Mouse (Mus musculus) spleen, postnatal 10 days (tissue): ENCODE data around the gene Ubxn6.

Source experiments
- DNase-seq, 2 experiments: peaks; one replicate each; pipeline ENCODE4 v3.0.0; 2021 to 2022; ENCODE audit warnings: low spot score in 2 of 2

The Ubxn6 gene

DNA sequence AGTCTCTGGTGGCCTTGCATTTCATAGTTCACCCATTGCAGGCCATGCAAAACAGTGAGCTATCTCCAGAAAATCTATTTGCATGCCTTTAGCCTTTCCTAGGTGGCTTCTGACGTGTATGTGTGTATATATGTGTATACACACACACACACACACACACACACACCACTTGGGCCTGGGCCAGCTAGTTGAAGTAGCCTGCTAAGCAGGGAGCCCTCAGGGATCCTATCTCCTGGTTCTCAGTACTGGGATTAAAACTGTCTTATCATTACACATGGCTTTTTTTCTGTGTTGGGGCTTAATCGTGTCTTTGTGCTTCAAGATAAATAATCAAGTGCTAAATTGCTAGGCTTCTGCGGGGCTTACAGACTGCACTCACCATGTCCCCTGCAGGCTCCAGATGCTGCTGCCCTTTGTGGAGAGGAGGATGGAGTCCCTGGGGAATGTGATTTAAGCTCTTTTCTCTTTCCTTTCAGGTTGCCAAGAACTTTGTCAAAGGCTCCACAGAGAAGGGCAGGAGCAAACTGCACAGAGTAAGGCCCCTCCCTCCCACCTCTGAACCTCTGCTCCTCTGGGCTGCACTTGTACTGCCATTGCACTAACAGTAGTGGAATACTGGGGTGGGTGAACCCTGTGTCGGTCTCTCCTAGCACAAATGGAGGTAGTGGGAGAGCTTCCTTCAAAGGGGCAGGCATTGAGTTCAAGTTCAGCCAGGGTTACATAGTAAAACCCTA lies 18.7 kb downstream of the Ubxn6 start:
- DNase-seq: no peak

GRCm38 (mm10) chr17:56054938-56055337 lies 19.9 kb downstream of the Ubxn6 start:
- no peak for DNase-seq

DNA sequence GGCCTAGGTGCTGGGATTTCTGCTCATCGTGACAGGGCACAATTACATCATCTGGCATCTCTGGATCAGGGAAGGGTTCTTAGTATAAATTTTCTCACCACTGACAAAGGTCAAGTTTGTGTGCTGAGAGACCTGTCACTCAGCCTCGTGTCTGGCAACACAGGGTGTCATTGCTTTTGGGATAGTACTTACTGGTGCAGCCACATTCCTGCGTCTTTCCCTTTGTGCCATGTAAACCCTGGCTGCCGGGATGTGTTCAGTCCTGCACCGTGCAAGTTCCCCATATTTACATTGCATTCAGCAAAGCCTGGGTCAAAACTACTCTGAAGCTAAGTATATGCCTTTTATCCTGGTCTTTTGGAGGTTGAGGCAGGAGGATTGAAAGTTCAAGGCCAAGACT lies 23.5 kb downstream of the Ubxn6 start:
- no peak for DNase-seq

- peak in 1 of 2 experiments; percentile 43 for DNase-seq
Observed at GRCm38 (mm10) chr17:56040857-56041163, 34.0 kb downstream of the Ubxn6 start.

DNA sequence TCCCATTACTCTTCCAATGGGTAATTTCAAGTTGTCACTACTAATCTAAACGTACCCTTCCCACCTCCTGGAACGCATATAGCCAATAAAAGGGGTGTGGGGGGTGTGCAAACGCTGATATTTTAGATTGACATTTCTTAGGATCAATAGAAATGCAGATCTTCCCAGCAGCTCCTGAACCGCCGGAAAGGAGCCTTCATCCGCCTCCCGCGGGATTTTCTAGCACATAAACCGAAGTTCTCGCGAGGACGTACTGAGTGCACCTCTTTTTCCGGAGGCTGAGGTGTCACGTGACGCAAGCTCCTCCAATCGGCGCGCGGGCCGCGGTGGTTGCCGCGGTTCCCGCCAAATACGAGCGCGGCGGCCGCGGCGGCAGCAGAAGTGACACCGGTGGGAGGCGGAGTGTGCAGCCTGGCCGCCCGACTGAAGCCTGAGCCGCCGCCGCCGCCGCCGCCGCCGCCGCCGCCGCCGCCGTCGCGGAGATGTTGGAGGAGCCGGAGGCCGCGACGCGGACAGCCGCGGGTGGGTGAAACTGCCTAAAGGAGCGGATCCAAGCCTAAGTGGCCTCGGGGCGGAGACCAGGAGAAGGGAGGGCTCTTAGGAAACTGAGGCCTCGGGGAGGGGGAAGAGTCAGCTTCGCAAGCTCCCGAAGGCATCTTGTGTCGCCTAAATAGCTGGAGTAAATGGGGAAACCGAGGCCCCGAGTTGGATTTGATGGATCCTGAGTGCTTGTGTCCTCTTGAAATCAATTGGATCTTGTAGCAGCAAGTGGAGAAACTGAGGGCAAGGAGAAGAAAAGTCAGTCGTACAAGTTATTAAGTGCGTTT lies 34.6 kb downstream of the Ubxn6 start, which contains the start of gene Chaf1a:
Gene Chaf1a (plus strand): TSS at position 410 of the 827 bp plus-strand sequence.
- DNase-seq: peak; percentile 95 to 99

DNA sequence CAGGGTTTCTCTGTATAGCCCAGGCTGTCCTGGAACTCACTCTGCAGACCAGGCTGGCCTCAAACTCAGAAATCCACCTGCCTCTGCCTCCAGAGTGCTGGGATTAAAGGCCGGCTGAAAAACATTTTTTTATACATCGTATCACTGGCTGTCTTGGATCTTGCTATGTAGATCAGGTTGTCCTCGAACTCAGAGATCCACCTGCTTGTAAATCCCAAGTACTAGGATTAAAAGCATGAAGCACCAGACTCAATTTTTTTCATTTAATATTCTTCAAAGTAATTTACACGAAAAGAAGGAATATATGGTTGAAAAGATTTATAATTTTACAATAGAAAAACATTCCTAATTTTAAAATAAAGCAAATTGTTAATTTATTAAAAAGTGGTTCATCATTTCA lies 35.5 kb downstream of the Ubxn6 start:
- DNase-seq: no peak

GRCm38 (mm10) chr17:56038583-56039261 lies 36.1 kb downstream of the Ubxn6 start:
- DNase-seq: no peak

- no peak for DNase-seq
Observed at GRCm38 (mm10) chr17:56036901-56037287, 37.9 kb downstream of the Ubxn6 start.

DNA sequence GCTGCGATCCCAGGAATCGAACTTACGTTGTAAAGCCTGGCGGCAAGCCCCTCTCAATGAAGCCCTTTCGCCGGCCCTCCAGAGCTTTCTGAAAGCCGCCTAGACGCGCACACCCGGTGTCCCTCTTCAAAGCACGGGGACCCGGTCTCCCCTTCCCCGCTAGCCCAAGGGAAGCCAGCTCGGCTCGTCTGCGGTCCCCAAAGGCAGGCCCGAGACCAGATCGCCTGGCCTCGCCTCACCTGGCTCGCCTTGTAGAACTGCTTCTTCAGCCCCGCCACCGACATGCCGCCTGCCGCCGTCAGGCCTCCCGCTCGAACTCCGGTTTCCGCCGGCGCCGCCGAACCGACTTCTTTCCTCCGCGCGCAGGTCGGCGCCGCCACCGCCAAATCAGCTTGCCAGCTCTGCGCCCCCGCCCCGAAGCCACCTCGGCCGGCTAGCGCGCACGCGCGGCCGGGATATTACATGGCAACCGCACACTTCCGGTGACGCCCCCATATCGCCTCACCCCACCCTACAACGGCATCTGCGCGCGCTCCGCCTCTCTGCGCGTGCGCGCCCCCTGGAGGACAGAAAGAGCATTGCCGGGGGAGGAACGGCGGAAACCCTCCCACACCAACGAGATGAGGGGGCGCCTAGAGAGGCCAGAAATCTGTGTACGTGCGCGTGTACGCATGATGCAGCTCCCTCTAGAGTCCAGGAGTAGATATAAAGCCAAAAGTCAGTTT lies 38.5 kb downstream of the Ubxn6 start, which contains the start of gene Sh3gl1:
Gene Sh3gl1 (minus strand): TSS at position 460 of the 725 bp plus-strand sequence.
- peak; percentile 99 for DNase-seq

GRCm38 (mm10) chr17:56035216-56035615 lies 39.6 kb downstream of the Ubxn6 start:
- no peak for DNase-seq

DNA sequence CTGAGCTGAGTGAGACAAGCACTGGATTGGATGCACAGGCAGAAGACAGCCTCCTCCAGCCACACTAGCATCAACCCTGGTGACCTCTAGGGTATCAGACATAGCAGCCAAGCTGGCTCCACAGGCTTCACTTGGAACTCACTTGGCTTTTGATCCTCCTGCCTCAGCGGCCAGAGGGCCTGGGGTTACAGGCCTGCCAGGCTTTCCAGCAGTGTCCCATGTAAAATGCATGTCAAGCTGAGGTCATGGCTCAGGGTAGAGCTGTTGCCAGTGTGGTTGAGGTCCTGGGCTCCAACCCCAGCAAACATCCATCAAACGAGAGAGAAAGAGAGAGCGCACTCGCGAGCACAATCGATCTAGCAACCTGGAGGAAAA lies 40.1 kb downstream of the Ubxn6 start:
- no peak for DNase-seq

DNA sequence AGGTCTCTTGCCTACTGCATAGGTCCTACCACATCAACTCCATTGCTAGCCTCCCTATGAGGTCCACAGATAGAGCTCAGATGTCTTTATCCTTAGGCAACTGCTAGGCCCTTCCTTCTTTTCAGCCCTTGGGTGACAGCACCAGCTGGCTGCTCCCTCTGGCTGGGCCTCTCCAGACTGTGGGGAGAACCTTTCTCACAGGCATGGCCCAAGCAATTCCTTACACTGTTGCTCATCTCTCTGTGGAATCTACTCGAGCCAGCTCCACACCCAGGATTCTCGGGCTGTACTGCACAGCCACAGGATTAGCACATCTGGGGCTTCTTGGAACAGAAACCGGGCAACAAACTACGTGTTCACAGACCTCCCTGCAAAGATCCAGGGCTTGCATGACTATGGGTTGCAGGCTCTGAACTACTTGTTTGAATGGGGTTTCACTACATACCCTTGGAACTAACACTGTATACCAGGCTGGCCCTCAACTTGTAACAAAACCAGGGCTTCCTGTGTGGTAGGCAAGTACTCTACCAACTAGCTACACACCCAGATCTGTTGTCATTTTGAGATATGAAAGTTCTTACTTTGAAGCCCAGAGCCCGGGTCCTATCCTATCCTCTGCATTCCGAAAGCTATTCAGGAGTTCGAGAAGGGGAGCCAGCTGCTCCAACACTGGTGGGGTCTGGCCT lies 40.6 kb downstream of the Ubxn6 start:
- DNase-seq: no peak

DNA sequence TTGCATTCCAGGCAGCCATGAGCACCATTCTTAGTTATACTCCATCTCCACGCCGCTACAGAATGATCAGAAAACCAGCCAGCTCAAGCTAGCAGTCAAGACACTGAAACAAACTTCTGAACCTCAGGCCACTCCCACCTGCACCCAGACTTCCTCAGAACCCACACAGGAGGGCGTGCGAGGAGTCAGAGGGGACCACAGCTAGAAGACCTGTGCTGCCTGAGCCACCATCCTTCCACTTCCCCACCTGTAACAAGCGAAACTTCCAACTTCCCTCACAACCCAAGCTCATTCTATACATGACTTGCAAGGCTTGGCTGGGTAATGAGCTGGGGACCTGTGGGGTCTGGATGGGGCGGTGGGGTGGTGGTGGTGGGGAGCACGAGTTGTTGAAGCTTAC lies 42.0 kb downstream of the Ubxn6 start:
- DNase-seq: peak in 1 of 2 experiments; percentile 62

DNA sequence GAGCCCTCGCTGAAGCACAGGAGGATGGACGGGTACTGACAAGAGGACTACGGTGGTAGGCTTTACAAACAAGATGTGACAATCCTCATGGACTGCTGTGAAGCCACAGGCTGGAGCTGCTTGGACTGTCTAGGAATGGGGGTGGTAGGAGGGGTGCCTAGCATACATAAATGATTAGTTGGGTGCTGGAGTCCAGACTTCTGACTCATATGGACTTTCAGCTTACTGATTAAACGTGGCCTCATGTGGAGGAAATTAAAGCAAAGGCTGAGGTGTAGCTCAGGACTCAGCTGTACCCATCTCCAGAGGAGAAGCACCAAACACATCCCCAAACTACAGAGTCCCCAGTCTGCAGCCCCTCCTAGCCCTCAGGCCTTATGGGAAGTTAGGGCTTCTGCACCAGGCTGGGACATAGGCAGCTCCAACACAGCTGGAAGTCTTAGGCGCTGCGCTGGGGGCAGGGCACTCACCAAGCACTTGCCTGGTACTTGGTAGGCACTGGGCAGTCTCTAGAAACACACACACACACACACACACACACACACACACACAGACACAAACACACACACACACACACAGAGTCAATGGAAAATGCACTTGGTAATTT lies 42.6 kb downstream of the Ubxn6 start:
- DNase-seq: no peak

- no peak for DNase-seq
Observed at GRCm38 (mm10) chr17:56031431-56031830, 43.4 kb downstream of the Ubxn6 start.

GRCm38 (mm10) chr17:56030919-56031318 lies 43.9 kb downstream of the Ubxn6 start:
- peak in 1 of 2 experiments; percentile 33 for DNase-seq

GRCm38 (mm10) chr17:56030238-56030870 lies 44.5 kb downstream of the Ubxn6 start:
- no peak for DNase-seq

GRCm38 (mm10) chr17:56027801-56028441 lies 46.9 kb downstream of the Ubxn6 start:
- DNase-seq: no peak

GRCm38 (mm10) chr17:56026881-56027280 lies 47.9 kb downstream of the Ubxn6 start:
- DNase-seq: no peak

DNA sequence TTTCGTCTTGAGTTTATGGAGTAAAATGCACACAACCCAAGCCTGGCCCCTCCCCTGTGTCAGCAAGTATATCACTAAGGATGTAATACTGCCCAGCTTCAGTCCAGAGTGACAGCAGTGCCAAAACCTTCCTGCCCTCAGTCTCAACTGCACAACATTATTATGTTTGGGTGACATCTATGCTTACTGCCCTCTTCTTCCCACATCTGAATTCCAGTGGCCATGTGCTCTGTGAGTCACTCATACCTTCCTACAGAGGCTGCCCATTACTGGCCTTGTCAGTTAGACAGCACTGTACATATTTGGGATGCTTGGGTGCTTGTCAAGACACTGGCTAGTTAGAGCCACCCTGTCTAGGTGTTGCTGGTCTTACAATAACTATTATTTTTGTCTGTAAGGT lies 48.5 kb downstream of the Ubxn6 start:
- DNase-seq: no peak
